Mouse (Mus musculus): ENCODE results near the gene Itgax. TPM values are rescaled to one million over a fixed set of nuclear protein-coding genes. Genes with fewer than 3 reads are reported as not detected.

The Itgax gene
- polyA plus RNA-seq (2015; fragmentation: Nextera tagmentation; extraction: Ambion mirVana), result 0.17 TPM in 1 of 2 replicates, not detected in the other

GRCm38 (mm10) chr7:128128741-128129720 lies at the start of gene Itgax:
Gene Itgax, plus strand, starts transcription at chr7:128129547.
- H3K9me3 ChIP-seq, result no peaks in the 10 kb centered on the region
- ATAC-seq (ENCODE audit: low FRiP score), result no peak
- WGBS, result 88% methylated on average over 8 of the region's 8 CpGs

GRCm38 (mm10) chr7:128080012-128080411 lies 49.3 kb upstream of the Itgax start:
- no peak overlapping the region for H3K9ac ChIP-seq

More at GRCm38 (mm10) chr7:128128741-128129720, at the start of gene Itgax:
- Histone ChIP-seq H3K4me3 (no peak within 1 kb of the TSS), H3K27ac (no peak within 1 kb of the TSS), H3K27me3 (no peaks in the 10 kb centered on the region), H3K36me3 (no peaks in the 10 kb centered on the region), H3K4me1 (replicated peaks) (no peaks in the 10 kb centered on the region), H3K4me2 (no peak within 1 kb of the TSS), H3K9ac (no peak within 1 kb of the TSS)

GRCm38 (mm10) chr7:128089141-128089540 lies 40.2 kb upstream of the Itgax start:
- H3K27ac ChIP-seq, result no peak overlapping the region
- no peaks in the 10 kb centered on the region for H3K9me3 ChIP-seq
- H3K4me2 ChIP-seq, result no peak overlapping the region
- ATAC-seq (ENCODE audit: low FRiP score), result no peak
- no peaks in the 10 kb centered on the region for H3K4me1 ChIP-seq (replicated peaks)
- H3K9ac ChIP-seq, result no peak overlapping the region
- no peaks in the 10 kb centered on the region for H3K36me3 ChIP-seq
- 92% methylated on average over 7 of the region's 7 CpGs for WGBS
- H3K27me3 ChIP-seq, result no peaks in the 10 kb centered on the region
- H3K4me3 ChIP-seq, result no peak overlapping the region

More at GRCm38 (mm10) chr7:128080012-128080411, 49.3 kb upstream of the Itgax start:
- no peak for ATAC-seq (ENCODE audit: low FRiP score)
- H3K4me1 ChIP-seq (replicated peaks), result no peaks in the 10 kb centered on the region
- H3K4me3 ChIP-seq, result no peak overlapping the region
- no peaks in the 10 kb centered on the region for H3K9me3 ChIP-seq
- WGBS, result 77% methylated on average over 8 of the region's 8 CpGs
- H3K27me3 ChIP-seq, result no peaks in the 10 kb centered on the region
- H3K27ac ChIP-seq, result no peak overlapping the region
- H3K4me2 ChIP-seq, result no peak overlapping the region
- no peaks in the 10 kb centered on the region for H3K36me3 ChIP-seq

- Histone ChIP-seq H3K4me1 (replicated peaks) (no peaks in the 10 kb centered on the region), H3K36me3 (no peaks in the 10 kb centered on the region), H3K27ac (no peak overlapping the region), H3K9me3 (no peaks in the 10 kb centered on the region), H3K27me3 (no peaks in the 10 kb centered on the region), H3K4me2 (no peak overlapping the region), H3K4me3 (no peak overlapping the region), H3K9ac (no peak overlapping the region)
- 74% methylated on average over 1 of the region's 1 CpGs for WGBS
- no peak for ATAC-seq (ENCODE audit: low FRiP score)
Observed at GRCm38 (mm10) chr7:128098135-128098534, 31.2 kb upstream of the Itgax start.

- H3K9me3 ChIP-seq, result no peaks in the 10 kb centered on the region
- no peak overlapping the region for H3K27ac ChIP-seq
- no peak overlapping the region for H3K4me3 ChIP-seq
- no peaks in the 10 kb centered on the region for H3K36me3 ChIP-seq
- 87% methylated on average over 2 of the region's 2 CpGs for WGBS
- no peaks in the 10 kb centered on the region for H3K4me1 ChIP-seq (replicated peaks)
- no peak overlapping the region for H3K9ac ChIP-seq
- no peak overlapping the region for H3K4me2 ChIP-seq
- H3K27me3 ChIP-seq, result no peaks in the 10 kb centered on the region
- no peak for ATAC-seq (ENCODE audit: low FRiP score)
Observed at GRCm38 (mm10) chr7:128100742-128101357, 28.5 kb upstream of the Itgax start.

- H3K9me3 ChIP-seq, result no peaks in the 10 kb centered on the region
- no peaks in the 10 kb centered on the region for H3K4me1 ChIP-seq (replicated peaks)
- 77% methylated on average over 4 of the region's 4 CpGs for WGBS
- no peaks in the 10 kb centered on the region for H3K36me3 ChIP-seq
- H3K4me3 ChIP-seq, result no peak overlapping the region
- H3K27ac ChIP-seq, result no peak overlapping the region
- H3K27me3 ChIP-seq, result no peaks in the 10 kb centered on the region
- no peak overlapping the region for H3K4me2 ChIP-seq
- no peak overlapping the region for H3K9ac ChIP-seq
- no peak for ATAC-seq (ENCODE audit: low FRiP score)
Observed at GRCm38 (mm10) chr7:128105246-128105645, 24.1 kb upstream of the Itgax start.

- Histone ChIP-seq H3K27me3 (no peaks in the 10 kb centered on the region), H3K27ac (no peak overlapping the region), H3K9ac (no peak overlapping the region), H3K36me3 (no peaks in the 10 kb centered on the region), H3K4me1 (replicated peaks) (no peaks in the 10 kb centered on the region), H3K9me3 (no peaks in the 10 kb centered on the region), H3K4me2 (no peak overlapping the region), H3K4me3 (no peak overlapping the region)
- no peak for ATAC-seq (ENCODE audit: low FRiP score)
- 95% methylated on average over 7 of the region's 7 CpGs for WGBS
Observed at GRCm38 (mm10) chr7:128107462-128107861, 21.9 kb upstream of the Itgax start.

GRCm38 (mm10) chr7:128110314-128110713 lies 19.0 kb upstream of the Itgax start:
- 66% methylated on average over 2 of the region's 2 CpGs for WGBS
- no peak for ATAC-seq (ENCODE audit: low FRiP score)

GRCm38 (mm10) chr7:128112131-128112530 lies 17.2 kb upstream of the Itgax start:
- no peaks in the 10 kb centered on the region for H3K9me3 ChIP-seq
- H3K4me2 ChIP-seq, result no peak overlapping the region
- H3K4me1 ChIP-seq (replicated peaks), result no peaks in the 10 kb centered on the region
- ATAC-seq (ENCODE audit: low FRiP score), result no peak
- no peak overlapping the region for H3K27ac ChIP-seq
- H3K9ac ChIP-seq, result no peak overlapping the region
- H3K4me3 ChIP-seq, result no peak overlapping the region
- H3K27me3 ChIP-seq, result no peaks in the 10 kb centered on the region
- H3K36me3 ChIP-seq, result no peaks in the 10 kb centered on the region
- WGBS, result 95% methylated on average over 11 of the region's 11 CpGs

More at GRCm38 (mm10) chr7:128110314-128110713, 19.0 kb upstream of the Itgax start:
- H3K4me1 ChIP-seq (replicated peaks), result no peaks in the 10 kb centered on the region
- no peak overlapping the region for H3K4me2 ChIP-seq
- H3K9me3 ChIP-seq, result no peaks in the 10 kb centered on the region
- H3K27me3 ChIP-seq, result no peaks in the 10 kb centered on the region
- H3K36me3 ChIP-seq, result no peaks in the 10 kb centered on the region
- H3K27ac ChIP-seq, result no peak overlapping the region
- no peak overlapping the region for H3K4me3 ChIP-seq
- no peak overlapping the region for H3K9ac ChIP-seq

- no peak for ATAC-seq (ENCODE audit: low FRiP score)
- no peaks in the 10 kb centered on the region for H3K9me3 ChIP-seq
- H3K4me1 ChIP-seq (replicated peaks), result no peaks in the 10 kb centered on the region
- no peak overlapping the region for H3K4me3 ChIP-seq
- 95% methylated on average over 11 of the region's 11 CpGs for WGBS
- H3K9ac ChIP-seq, result no peak overlapping the region
- H3K27ac ChIP-seq, result no peak overlapping the region
- H3K27me3 ChIP-seq, result no peaks in the 10 kb centered on the region
- H3K36me3 ChIP-seq, result no peaks in the 10 kb centered on the region
- no peak overlapping the region for H3K4me2 ChIP-seq
Observed at GRCm38 (mm10) chr7:128114371-128115105, 14.8 kb upstream of the Itgax start.

GRCm38 (mm10) chr7:128115211-128115958 lies 14.0 kb upstream of the Itgax start:
- H3K9me3 ChIP-seq, result no peaks in the 10 kb centered on the region
- no peak overlapping the region for H3K4me3 ChIP-seq
- no peaks in the 10 kb centered on the region for H3K4me1 ChIP-seq (replicated peaks)
- no peak overlapping the region for H3K4me2 ChIP-seq
- H3K36me3 ChIP-seq, result no peaks in the 10 kb centered on the region
- WGBS, result 79% methylated on average over 5 of the region's 5 CpGs
- H3K9ac ChIP-seq, result no peak overlapping the region
- no peak overlapping the region for H3K27ac ChIP-seq
- no peaks in the 10 kb centered on the region for H3K27me3 ChIP-seq
- ATAC-seq (ENCODE audit: low FRiP score), result no peak

Data from hindbrain, embryonic 13.5 days (tissue).